Mouse (Mus musculus): ENCODE measurements at regions not wholly inside any gene's neighbourhood (a gene's known extent, or its start where the extent isn't known, plus 50 kb on each side); places are given as distances from the start of the nearest gene placed in this dataset.

GRCm38 (mm10) chr14:71948701-71949100 lies 542.9 kb downstream of the Gm9195 start:
- Histone ChIP-seq H3K27me3 (ENCODE audit: insufficient read depth, low read length) (no peaks in the 10 kb centered on the region), H3K9me3 (ENCODE audit: low read length) (no peaks in the 10 kb centered on the region), H3K36me3 (ENCODE audit: insufficient read depth, low read length) (no peaks in the 10 kb centered on the region), H3K4me3 (ENCODE audit: low read length) (no peak overlapping the region), H3K4me2 (replicated peaks; ENCODE audit: low read depth, low read length) (no peak overlapping the region), H3K27ac (ENCODE audit: low read length) (no peak overlapping the region), H3K4me1 (ENCODE audit: insufficient read depth, low read length) (no peaks in the 10 kb centered on the region), H3K9ac (replicated peaks; ENCODE audit: low read length) (no peak overlapping the region)
- WGBS: 98% methylated on average over 2 of the region's 2 CpGs
- no peak for ATAC-seq (ENCODE audit: low FRiP score, low TSS enrichment)

GRCm38 (mm10) chr14:71937157-71937485 lies 554.5 kb downstream of the Gm9195 start:
- no peaks in the 10 kb centered on the region for H3K9me3 ChIP-seq (ENCODE audit: low read length)
- ATAC-seq (ENCODE audit: low FRiP score, low TSS enrichment): no peak
- H3K4me1 ChIP-seq (ENCODE audit: insufficient read depth, low read length): no peaks in the 10 kb centered on the region
- H3K27ac ChIP-seq (ENCODE audit: low read length): no peak overlapping the region
- WGBS: 88% methylated on average over 2 of the region's 2 CpGs
- H3K4me2 ChIP-seq (replicated peaks; ENCODE audit: low read depth, low read length): no peak overlapping the region
- H3K4me3 ChIP-seq (ENCODE audit: low read length): no peak overlapping the region
- H3K9ac ChIP-seq (replicated peaks; ENCODE audit: low read length): no peak overlapping the region
- H3K36me3 ChIP-seq (ENCODE audit: insufficient read depth, low read length): no peaks in the 10 kb centered on the region
- H3K27me3 ChIP-seq (ENCODE audit: insufficient read depth, low read length): no peaks in the 10 kb centered on the region

DNA sequence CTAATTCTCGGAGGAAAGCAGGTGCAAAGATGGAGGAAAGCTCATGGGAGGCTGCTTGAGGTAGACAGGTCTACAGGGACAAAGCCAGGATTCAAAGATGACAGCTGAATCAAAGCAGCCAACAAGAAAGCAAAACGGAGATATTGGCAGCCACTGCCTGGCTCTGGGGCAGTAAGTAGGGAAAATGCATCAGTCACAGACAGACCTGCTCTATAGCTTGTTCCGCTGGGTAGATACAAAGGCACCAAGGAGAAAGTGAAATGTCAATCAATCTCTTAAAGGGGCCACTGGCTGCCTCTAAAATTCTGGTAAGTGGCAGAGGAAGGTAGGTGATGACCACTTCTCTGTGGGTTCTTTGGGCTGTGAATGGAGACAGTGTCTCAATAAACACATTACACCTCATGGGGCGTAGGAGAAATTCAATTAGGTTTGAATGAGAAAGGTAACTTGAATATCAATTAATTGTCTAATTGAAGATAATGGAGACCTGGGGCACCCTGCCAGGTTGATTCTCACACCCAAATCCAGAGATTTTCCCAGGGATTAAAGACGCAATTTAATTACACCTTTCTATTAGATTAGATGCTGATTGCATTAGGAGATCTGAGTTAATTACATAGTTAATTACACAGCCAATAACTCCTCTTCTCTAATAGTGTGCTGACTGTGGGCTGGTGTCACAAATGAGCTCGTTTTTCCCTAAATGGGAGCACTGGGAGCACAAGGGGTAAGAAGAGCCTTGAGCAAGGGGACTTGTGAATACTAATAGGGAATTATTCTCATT lies 555.1 kb downstream of the Gm9195 start:
- no peaks in the 10 kb centered on the region for H3K9me3 ChIP-seq (ENCODE audit: low read length)
- no peaks in the 10 kb centered on the region for H3K36me3 ChIP-seq (ENCODE audit: insufficient read depth, low read length)
- WGBS: 63% methylated on average over 6 of the region's 6 CpGs
- no peaks in the 10 kb centered on the region for H3K27me3 ChIP-seq (ENCODE audit: insufficient read depth, low read length)
- H3K9ac ChIP-seq (replicated peaks; ENCODE audit: low read length): no peak overlapping the region
- no peak for ATAC-seq (ENCODE audit: low FRiP score, low TSS enrichment)
- H3K4me2 ChIP-seq (replicated peaks; ENCODE audit: low read depth, low read length): no peak overlapping the region
- no peak overlapping the region for H3K4me3 ChIP-seq (ENCODE audit: low read length)
- H3K4me1 ChIP-seq (ENCODE audit: insufficient read depth, low read length): no peaks in the 10 kb centered on the region
- H3K27ac ChIP-seq (ENCODE audit: low read length): no peak overlapping the region

DNA sequence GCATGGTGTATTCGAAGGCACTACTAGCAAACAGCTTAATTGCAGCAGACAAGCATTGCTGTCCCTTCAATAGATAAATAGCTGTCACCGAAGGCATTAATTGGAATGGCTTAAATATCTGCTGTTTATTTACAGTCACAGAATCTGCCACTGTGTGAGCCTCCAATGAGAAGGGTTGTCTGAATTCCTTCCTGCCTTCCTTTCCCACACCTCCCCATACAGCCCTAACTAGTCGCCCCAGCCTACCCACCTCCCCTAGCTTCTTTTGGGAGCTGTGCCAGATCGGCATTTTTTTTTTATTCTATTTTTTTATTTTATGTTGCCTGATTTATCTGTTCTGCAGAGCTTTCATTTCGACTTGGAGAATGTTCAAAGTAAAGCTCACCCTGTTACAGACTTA lies 575.7 kb downstream of the Gm9195 start:
- Histone ChIP-seq H3K4me2 (replicated peaks; ENCODE audit: low read depth, low read length) (no peak overlapping the region), H3K36me3 (ENCODE audit: insufficient read depth, low read length) (no peaks in the 10 kb centered on the region), H3K4me1 (ENCODE audit: insufficient read depth, low read length) (no peaks in the 10 kb centered on the region), H3K9me3 (ENCODE audit: low read length) (no peaks in the 10 kb centered on the region), H3K27me3 (ENCODE audit: insufficient read depth, low read length) (no peaks in the 10 kb centered on the region), H3K27ac (ENCODE audit: low read length) (no peak overlapping the region), H3K4me3 (ENCODE audit: low read length) (no peak overlapping the region), H3K9ac (replicated peaks; ENCODE audit: low read length) (no peak overlapping the region)
- 46% methylated on average over 5 of the region's 5 CpGs for WGBS
- ATAC-seq (ENCODE audit: low FRiP score, low TSS enrichment): no peak

DNA sequence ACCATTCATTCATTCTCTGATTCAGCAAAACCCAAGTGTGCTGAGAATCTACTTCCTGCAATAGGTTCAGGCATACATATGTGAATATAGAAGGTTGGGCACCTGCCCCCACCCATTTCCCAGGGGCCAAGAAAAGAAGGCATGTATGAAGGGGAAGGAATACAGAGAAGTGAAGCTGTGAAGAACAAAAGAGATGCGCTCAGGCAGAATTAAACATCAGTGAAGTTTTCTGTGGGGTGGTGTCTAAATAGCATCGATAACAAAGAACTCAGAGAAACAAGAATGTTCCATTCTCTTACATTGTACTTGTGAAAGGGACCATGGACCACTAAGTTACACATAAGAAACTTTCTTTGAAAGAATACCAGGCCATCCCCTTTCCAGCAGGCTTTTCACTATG lies 580.7 kb downstream of the Gm9195 start:
- Histone ChIP-seq H3K36me3 (ENCODE audit: insufficient read depth, low read length) (no peaks in the 10 kb centered on the region), H3K4me1 (ENCODE audit: insufficient read depth, low read length) (no peaks in the 10 kb centered on the region), H3K4me3 (ENCODE audit: low read length) (no peak overlapping the region), H3K9me3 (ENCODE audit: low read length) (no peaks in the 10 kb centered on the region), H3K27ac (ENCODE audit: low read length) (no peak overlapping the region), H3K4me2 (replicated peaks; ENCODE audit: low read depth, low read length) (no peak overlapping the region), H3K27me3 (ENCODE audit: insufficient read depth, low read length) (no peaks in the 10 kb centered on the region), H3K9ac (replicated peaks; ENCODE audit: low read length) (no peak overlapping the region)
- no peak for ATAC-seq (ENCODE audit: low FRiP score, low TSS enrichment)
- WGBS: 96% methylated on average over 2 of the region's 2 CpGs

DNA sequence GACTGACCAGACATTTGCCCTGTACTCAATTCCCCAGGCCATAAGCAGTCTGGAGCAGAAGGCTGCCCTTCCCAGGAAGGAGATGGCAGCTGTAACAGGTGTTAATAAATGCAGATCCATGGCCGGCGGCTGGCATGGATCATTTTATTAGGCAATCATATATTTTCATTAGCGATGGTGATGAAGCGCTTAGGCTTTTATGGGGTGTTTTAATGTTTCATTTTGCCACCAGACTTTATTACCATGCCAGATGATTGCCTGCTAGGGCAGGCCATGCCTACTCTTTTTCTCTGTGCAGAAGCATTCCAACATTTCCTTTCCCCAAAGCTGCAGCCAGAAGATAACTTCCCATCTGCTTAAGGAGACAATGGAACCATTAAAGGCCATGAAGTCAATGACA lies 596.2 kb downstream of the Gm9195 start:
- H3K27ac ChIP-seq (ENCODE audit: low read length): no peak overlapping the region
- 65% methylated on average over 4 of the region's 4 CpGs for WGBS
- no peaks in the 10 kb centered on the region for H3K9me3 ChIP-seq (ENCODE audit: low read length)
- no peak overlapping the region for H3K4me2 ChIP-seq (replicated peaks; ENCODE audit: low read depth, low read length)
- H3K4me1 ChIP-seq (ENCODE audit: insufficient read depth, low read length): no peaks in the 10 kb centered on the region
- ATAC-seq (ENCODE audit: low FRiP score, low TSS enrichment): no peak
- no peak overlapping the region for H3K9ac ChIP-seq (replicated peaks; ENCODE audit: low read length)
- H3K4me3 ChIP-seq (ENCODE audit: low read length): no peak overlapping the region
- no peaks in the 10 kb centered on the region for H3K27me3 ChIP-seq (ENCODE audit: insufficient read depth, low read length)
- no peaks in the 10 kb centered on the region for H3K36me3 ChIP-seq (ENCODE audit: insufficient read depth, low read length)

- ATAC-seq (ENCODE audit: low FRiP score, low TSS enrichment): no peak
- no peak overlapping the region for H3K4me2 ChIP-seq (replicated peaks; ENCODE audit: low read depth, low read length)
- H3K36me3 ChIP-seq (ENCODE audit: insufficient read depth, low read length): no peaks in the 10 kb centered on the region
- WGBS: 79% methylated on average over 4 of the region's 4 CpGs
- H3K9me3 ChIP-seq (ENCODE audit: low read length): no peaks in the 10 kb centered on the region
- H3K27me3 ChIP-seq (ENCODE audit: insufficient read depth, low read length): no peaks in the 10 kb centered on the region
- no peak overlapping the region for H3K9ac ChIP-seq (replicated peaks; ENCODE audit: low read length)
- no peak overlapping the region for H3K27ac ChIP-seq (ENCODE audit: low read length)
- H3K4me1 ChIP-seq (ENCODE audit: insufficient read depth, low read length): no peaks in the 10 kb centered on the region
- H3K4me3 ChIP-seq (ENCODE audit: low read length): no peak overlapping the region
These were observed 596.8 kb downstream of the Gm9195 start for GRCm38 (mm10) chr14:71894811-71895210.

DNA sequence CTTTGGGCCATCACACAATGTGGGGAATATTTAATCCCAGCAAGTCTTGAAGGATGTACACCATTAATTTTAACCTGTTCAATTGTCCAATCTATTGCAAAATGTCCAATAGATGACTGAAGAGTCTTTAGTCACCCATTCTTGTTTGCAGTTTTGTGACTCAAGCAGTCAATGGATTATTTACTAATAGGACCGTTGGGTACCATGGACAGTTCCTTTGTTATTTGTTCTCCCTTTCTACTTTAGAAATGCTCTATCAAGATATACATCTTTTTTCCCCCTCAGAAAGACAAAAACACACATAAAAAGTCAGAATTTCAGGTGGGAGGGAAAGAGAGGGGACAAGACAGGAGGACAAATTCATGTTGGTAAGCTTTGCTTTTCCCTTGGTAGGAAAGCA lies 598.3 kb downstream of the Gm9195 start:
- Histone ChIP-seq H3K9ac (replicated peaks; ENCODE audit: low read length) (no peak overlapping the region), H3K4me1 (ENCODE audit: insufficient read depth, low read length) (no peaks in the 10 kb centered on the region), H3K27ac (ENCODE audit: low read length) (no peak overlapping the region), H3K4me2 (replicated peaks; ENCODE audit: low read depth, low read length) (no peak overlapping the region), H3K36me3 (ENCODE audit: insufficient read depth, low read length) (no peaks in the 10 kb centered on the region), H3K9me3 (ENCODE audit: low read length) (no peaks in the 10 kb centered on the region), H3K27me3 (ENCODE audit: insufficient read depth, low read length) (no peaks in the 10 kb centered on the region), H3K4me3 (ENCODE audit: low read length) (no peak overlapping the region)
- ATAC-seq (ENCODE audit: low FRiP score, low TSS enrichment): no peak
- WGBS: 68% methylated on average over 1 of the region's 1 CpGs

DNA sequence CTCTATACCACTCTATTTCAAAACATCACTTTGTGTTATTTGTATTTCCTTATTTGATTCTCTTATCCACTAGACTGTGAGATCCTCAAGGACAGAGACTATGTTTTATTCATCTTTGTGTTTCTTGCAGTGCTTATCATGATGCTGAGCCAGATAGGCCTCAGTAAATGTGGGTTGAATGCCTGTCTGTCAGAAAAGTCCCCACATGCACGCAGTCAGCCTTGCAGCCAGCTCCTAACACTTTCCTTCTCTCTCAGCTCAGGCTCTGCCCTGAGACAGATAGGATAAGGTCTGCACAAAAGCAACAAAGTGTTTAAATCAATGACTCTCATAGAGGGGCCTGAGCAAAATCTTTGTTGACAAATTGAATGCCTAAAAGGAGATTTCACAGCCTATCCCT lies 600.0 kb downstream of the Gm9195 start:
- no peaks in the 10 kb centered on the region for H3K4me1 ChIP-seq (ENCODE audit: insufficient read depth, low read length)
- H3K4me2 ChIP-seq (replicated peaks; ENCODE audit: low read depth, low read length): no peak overlapping the region
- H3K4me3 ChIP-seq (ENCODE audit: low read length): no peak overlapping the region
- WGBS: 81% methylated on average over 1 of the region's 1 CpGs
- H3K9me3 ChIP-seq (ENCODE audit: low read length): no peaks in the 10 kb centered on the region
- no peak overlapping the region for H3K9ac ChIP-seq (replicated peaks; ENCODE audit: low read length)
- no peaks in the 10 kb centered on the region for H3K36me3 ChIP-seq (ENCODE audit: insufficient read depth, low read length)
- no peak overlapping the region for H3K27ac ChIP-seq (ENCODE audit: low read length)
- no peaks in the 10 kb centered on the region for H3K27me3 ChIP-seq (ENCODE audit: insufficient read depth, low read length)
- ATAC-seq (ENCODE audit: low FRiP score, low TSS enrichment): no peak

DNA sequence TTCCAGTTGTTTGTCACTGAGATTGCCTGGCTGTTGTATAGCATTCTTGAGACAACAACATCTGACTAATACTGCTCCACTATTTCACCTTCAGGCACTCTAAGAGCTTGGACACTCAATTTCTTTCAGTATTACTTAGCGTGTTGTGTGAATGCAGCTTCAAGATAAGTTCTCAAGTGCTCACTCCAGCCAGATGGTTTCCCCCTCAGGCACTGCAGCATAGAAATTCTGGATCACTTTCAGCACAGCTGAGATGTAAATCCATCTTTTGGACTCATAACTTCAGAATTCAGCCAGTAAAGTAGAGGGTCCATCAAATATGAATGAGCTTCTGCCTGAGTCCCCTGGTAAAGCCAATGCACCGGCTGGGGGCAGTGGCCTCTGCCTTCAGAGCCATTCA lies 608.8 kb downstream of the Gm9195 start:
- no peak overlapping the region for H3K27ac ChIP-seq (ENCODE audit: low read length)
- no peak overlapping the region for H3K9ac ChIP-seq (replicated peaks; ENCODE audit: low read length)
- H3K4me1 ChIP-seq (ENCODE audit: insufficient read depth, low read length): no peaks in the 10 kb centered on the region
- ATAC-seq (ENCODE audit: low FRiP score, low TSS enrichment): no peak
- no peaks in the 10 kb centered on the region for H3K27me3 ChIP-seq (ENCODE audit: insufficient read depth, low read length)
- H3K36me3 ChIP-seq (ENCODE audit: insufficient read depth, low read length): no peaks in the 10 kb centered on the region
- H3K4me2 ChIP-seq (replicated peaks; ENCODE audit: low read depth, low read length): no peak overlapping the region
- 86% methylated on average over 2 of the region's 2 CpGs for WGBS
- no peaks in the 10 kb centered on the region for H3K9me3 ChIP-seq (ENCODE audit: low read length)
- H3K4me3 ChIP-seq (ENCODE audit: low read length): no peak overlapping the region
